Mouse (Mus musculus) adrenal gland, adult (tissue): ENCODE results near the gene C7.

Source experiments
- DNase-seq, 2 experiments: peaks; one replicate each; pipeline ENCODE4 v3.0.0; 2022 to 2023; ENCODE audit warnings: low spot score in 1 of 2; ENCODE audit not compliant: inconsistent age in 2 of 2

Gene C7

GRCm38 (mm10) chr15:5003503-5004196, 59.9 kb downstream of the C7 start:
- no peak for DNase-seq

GRCm38 (mm10) chr15:5002903-5003302, 60.6 kb downstream of the C7 start:
- no peak for DNase-seq

DNA sequence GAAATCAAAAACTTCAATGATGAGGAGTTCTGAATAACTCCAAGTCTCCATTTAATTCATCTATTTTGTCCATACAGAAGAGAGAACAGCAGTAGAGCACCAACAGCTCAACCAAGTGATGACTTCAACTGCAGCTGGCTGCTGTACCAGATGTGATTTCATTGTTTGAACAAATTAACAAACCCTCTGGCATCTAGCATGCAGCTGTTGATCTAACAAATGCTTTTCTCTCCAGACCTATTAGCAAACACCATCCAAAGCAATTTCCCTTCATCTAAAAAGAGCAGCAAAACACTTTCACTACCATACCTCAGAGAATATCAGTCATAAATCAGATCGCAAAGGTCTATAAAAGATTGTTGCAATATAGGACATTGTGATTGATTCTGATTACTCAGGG, 90.2 kb downstream of the C7 start:
- DNase-seq, result no peak
